Mouse (Mus musculus): ENCODE results near the gene Scgb1a1.
"Not testable (repeated sequence)": the region's sequence is repeated elsewhere in the genome, so short reads cannot be mapped to it uniquely, and the experiment has no call there.

Gene Scgb1a1

DNA sequence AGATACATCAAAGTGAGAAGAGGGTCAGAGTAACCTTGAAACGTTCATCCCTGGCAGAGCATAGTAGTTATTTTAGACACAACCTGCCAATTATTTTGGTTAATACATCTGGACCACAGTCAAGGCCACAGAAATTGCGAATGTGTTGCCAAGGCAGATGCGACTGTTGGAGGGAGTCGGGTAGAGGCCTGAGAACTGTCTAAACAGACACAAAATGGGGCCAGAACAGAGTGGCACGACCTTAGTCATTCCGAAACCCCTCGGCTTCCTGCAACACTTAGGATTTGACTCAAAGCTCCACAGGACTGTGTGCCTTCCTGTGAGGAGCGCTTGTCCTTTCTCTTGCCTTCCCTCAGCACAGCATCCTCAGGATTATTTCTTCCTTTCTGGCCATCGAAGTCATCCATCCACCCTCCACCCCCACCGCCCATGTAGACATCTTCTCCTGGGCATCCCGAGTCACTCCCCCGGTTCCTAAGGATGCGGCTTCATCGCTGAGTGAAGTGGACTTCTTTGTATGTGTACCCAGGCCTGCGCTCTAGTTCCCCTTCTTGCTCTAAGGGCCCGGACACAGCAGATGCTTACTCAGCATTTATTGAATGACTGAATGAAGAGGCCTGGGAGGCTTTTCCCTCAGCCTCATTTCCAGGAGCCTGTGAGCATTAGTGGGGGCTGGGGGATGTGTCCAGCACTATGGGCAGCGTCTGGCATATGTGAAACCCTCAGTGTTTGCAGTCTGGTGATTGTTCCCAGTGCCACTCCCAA lies 12.7 kb upstream of the Scgb1a1 start:
- in situ Hi-C loops (cut with MboI, MseI) = no loop called here

DNA sequence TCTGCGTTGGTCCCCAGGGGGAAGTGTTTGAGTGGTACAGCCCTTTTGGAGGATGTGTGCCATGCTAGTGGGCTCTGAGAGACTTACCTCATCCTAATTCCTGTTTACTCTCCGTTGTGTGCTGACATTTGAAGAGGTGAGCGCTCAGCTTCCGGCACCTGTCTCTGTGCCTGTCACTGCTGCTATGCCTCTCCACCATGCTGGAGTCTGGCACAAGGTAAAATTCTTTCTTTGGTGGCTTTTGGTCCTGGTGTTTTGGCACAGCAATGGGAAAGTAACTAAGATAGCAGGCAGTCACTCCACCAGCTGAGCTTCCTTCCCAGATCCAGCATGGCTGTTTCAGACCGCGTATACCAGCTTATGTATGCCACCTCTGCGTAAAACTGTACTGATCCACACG lies 12.0 kb upstream of the Scgb1a1 start:
- in situ Hi-C loops (cut with MboI, MseI) = no loop called here

DNA sequence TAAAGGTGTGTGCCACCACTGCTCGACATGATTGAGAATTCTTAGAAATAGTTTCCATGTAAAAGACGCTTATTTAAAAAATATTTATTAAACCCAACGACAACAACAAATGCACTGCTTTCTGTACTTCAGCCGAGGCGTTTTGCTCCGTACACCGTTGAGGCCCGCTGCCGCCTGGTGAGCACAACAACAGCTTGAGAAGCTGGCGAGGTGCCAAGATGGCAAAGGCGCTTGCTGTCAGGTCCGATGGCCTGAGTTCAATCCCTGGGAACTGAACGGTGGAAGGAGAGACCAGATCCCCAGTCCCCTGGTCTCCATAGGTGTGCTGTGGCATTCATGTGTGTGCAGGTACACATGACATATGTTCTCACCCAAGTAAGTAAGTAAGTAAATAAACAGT lies 9.7 kb upstream of the Scgb1a1 start:
- in situ Hi-C loops (cut with MboI, MseI) = no loop called here

DNA sequence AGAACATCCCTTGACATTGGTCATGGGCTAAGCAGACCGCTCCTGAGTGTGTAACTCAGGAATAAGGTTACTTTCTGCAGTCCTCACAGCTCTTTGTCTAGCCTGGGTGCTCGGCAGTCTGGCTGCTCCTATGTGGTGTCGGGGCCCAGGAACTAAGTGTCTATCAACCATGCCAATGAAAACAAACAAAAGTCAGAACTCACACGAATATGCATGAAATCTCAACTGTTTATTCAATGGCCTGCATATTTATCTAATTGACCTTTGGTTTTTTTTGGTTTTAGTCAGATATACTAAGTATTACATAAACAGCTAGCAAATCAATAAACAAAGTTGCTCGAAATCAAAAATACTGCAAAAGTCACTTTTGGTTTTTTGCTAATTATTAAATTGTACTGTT lies 7.4 kb upstream of the Scgb1a1 start:
- in situ Hi-C loops (cut with MboI, MseI) = no loop called here

DNA sequence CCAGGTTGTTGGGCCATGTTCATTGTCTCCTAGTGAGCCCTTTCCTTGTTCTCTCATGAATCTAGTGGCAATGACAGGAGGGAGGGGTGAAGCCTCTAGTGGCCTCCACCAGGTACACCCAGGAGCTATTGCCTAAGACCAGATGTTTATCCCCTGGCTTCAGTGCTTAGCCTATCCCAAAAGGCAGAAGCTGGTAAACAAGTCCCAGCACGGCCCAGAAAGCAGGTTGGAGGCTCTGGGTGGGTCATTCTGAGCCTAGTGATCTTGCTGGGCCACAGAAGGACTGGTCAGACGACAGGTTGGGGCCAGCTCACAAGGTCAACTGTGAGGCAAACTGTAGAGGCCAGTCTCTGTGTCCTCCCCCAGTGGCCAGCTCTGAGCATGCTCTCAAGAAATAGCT lies 3.0 kb upstream of the Scgb1a1 start:
- in situ Hi-C loops (cut with MboI, MseI) = no loop called here

DNA sequence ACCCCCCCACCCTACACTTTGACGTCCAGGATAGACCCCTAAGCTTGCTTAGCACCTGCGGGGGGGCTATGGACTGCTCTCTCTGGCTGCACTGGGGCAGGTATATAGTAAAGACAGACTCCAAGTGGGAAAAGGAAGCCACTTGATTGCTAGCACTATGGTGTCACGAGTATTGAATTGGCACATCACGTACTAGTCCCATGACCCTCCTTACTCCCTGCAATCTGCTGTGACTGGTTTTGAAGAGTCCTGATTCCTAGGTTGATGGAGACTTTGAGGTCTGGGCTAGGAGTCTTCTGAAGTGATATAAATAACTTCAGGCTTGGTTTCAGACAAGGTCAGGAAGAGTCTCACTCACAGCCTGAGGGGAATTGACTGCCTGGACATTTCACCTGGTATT lies 2.4 kb upstream of the Scgb1a1 start:
- in situ Hi-C loops (cut with MboI, MseI) = no loop called here

DNA sequence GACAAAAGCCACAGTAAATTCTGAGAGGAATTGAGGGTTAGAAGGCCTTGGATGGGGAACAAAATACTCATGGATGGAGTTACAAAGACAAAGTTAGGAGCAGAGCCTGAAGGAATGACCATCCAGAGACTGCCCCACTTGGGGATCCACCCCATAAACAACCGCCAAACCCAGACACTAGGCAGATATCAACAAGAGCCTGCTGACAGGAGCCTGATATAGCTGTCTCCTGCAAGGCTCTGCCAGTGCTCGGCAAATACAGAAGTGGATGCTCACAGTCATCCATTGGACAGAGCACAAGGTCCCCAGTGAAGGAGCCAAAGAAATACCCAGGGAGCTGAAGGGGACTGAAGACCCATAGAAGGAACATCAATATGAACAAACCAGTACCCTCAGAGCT lies 3.9 kb downstream of the Scgb1a1 start:
- in situ Hi-C loops (cut with MboI, MseI) = not testable (repeated sequence)

DNA sequence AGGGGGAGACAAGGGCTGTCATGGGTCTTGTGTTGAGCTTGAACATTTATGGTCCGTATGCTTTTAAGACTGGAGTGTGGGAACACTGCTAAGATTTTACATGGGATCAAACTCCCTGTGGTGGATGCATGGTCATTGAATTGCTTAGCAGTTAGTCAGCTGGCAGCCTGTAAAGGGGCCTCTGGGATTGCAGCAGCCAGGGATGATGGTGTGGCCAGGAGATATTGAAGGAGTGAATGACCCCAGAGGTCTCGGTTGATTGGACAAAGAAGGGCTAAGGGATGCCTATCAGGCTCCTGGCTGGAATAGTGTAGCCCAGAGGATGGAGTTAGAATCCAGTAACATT lies 4.8 kb downstream of the Scgb1a1 start:
- in situ Hi-C loops (cut with MboI, MseI) = no loop called here

DNA sequence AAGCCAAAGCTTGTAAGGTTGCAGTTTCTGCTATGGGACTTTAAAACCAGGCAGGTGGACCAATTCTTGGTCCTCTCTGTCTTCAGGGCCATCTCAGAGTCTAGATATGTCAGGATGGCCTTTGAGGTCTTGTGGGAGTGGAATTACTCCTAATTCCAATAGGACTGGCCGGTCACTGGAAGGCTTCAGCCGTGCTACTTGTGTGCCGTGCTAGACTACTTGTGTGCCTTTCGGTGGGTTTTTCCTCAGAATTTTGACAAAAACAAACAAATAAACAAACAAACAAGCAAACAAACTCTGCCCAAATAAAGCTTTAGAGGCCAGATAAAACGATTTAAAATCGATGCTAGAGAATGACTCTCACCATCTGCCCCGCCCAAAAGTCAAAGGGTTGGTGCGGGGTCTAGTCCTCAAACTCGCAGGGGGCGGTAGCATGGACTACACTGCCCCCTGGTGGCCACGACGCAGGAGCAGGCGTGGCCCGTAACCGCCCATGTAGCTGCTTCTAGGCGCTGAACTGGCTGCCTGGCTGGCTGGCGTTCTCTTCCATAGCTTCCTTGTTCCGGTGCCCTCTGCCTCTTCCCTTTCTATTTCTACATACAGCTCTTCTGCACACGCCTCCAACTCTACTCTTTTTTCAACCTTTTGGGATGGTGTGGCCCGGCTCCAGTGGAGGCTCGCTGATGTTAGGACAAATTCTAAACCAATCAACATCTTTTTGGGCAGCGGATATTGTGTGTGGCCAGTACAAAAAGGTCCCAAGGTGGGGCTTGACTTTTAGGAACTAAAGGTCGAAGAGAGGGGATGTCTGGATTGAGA lies 5.4 kb downstream of the Scgb1a1 start:
- in situ Hi-C loops (cut with MboI, MseI) = no loop called here

DNA sequence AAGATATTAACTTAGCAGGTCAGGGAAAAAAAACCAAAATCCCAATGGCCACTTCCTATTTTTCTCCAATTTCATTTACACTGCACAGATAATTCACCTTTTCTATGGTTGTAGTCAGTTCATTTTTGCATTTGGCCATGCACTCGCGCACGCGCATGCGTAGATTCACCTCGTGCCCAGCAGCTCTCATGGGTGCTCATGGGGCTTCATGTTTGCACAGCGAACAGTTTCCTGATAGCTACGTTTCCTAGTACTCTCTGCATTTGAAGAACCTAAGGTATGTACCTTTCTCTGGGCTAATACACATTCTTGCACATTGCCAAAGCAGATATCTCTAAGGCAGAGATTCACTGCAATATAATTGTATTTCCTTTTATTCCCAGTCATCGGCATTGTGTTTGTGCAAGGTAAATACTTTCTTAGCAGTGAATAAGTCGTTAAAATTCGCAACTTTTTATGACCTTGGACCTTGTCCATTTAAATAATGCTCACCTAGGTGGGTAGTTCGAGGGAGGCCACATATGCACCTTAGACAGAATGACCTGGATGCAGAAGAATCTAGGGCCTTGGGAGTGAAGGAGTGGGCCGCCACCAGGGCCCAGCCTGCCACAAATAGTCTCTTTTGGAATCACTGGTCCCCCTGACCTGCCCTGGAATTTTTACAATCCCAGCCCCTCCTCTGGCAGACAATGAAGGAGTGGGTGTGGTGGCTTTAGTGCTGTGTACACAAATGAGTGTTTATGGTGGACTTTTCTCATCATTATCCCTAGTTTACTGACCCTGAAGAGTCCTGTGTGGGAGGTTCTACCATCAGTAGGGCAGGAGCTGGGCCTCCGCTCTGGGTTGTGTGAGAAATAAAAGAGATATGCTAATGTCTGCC lies 6.2 kb downstream of the Scgb1a1 start:
- in situ Hi-C loops (cut with MboI, MseI) = no loop called here

DNA sequence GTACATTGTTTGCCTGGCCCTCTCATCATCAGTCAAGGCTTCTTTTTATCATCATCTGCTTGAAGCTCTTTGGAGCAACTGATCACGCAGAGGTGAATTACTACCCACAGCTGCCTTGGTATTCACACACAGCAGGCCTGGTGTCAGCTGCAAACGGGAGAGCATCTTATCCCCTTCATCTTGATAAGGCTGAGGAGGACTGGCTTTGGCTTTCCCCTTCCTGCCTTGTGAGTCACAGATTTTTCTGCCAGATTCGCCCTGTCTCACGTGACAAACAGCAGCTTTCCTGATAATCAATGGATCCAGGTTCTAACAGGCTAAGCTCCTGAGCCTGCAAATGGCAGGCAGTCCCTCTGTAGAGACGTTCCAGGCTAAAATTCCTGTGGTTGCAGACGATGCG lies 7.8 kb downstream of the Scgb1a1 start:
- in situ Hi-C loops (cut with MboI, MseI) = no loop called here

DNA sequence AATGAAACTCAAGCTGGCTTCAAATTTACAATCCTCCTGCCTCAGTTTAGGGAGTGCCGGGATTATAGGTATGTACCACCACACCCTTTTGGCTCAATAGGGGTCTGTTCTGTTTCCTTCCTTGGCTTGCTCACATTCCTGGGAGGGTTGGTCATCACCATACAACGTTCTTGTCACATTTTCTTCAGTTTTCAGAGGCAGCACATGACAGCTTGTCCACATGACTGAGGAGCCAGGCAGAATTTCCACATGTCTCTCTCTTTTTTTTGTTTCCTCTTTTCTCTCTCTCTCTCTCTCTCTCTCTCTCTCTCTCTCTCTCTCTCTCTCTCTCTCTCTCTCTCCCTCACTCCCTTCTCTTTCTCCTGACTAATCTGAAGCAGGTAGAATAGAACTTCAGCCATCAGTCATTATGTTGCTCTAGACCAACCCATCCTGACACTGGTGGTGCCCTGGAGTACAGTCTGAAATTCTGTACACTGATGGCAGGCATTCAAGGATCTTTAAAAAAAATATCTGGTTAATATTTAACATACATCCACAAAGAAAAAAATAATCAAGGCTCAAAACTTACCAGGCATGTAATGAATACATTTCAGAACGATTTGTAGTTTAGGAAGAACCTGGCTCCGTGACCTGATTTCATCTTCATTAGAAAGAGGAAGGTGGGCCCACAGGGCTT lies 10.6 kb downstream of the Scgb1a1 start:
- in situ Hi-C loops (cut with MboI, MseI) = no loop called here

DNA sequence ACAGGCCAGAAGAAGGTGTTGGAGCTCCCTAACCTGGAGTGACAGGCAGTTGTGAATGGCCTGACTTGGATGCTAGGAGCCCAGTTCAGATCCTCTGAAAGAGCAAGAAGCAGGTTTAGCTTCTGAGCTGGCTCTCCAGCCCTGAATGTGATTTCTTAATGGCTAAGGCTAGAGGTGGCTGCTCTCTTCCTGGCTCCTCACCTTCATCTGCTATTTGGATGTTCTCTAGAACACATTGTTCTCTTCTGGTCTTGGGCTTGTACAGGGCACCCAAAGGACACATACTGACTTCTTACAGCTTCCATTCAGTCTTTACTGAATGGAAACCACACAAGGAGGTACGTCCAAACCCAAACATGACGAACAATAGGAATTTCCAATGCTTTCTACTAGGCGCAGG lies 11.7 kb downstream of the Scgb1a1 start:
- in situ Hi-C loops (cut with MboI, MseI) = no loop called here

DNA sequence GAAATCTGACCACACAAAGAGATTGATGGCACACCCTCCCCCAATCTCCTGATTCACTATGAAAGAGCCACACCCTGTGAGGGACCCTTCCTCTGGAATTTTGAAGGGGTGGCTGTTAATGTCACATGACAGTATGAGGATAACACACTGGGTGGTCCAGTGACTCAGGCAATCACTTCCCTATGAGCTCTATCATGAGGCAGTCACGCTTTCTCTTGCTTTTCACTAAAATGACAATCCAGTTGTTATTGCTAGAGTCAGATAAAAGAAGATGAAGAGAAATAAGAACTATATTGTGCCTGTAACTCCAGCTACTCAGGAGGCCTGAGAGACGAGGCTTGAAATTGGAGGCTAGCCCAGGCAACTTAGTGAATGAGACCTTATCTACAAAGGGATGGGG lies 12.2 kb downstream of the Scgb1a1 start:
- in situ Hi-C loops (cut with MboI, MseI) = no loop called here

DNA sequence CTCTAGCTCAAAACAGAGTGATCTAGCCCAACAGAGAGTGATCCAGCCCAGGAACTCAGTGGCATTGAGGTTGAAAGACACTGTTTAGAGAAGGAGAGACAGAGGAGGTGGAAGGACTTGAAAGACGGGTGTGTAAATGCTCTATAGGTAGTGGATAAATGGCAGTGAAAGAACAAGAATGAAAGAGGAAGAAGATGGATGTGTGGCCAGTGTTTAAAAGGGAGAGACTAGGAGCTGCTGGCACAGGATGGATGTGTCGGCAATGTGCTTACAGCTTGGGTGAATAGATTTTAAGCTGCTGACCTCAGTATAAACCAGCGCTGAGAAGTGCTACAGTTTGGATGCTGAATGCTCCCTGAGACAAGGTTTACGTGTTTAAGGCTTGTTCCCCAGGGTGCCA lies 13.3 kb downstream of the Scgb1a1 start:
- in situ Hi-C loops (cut with MboI, MseI) = no loop called here

DNA sequence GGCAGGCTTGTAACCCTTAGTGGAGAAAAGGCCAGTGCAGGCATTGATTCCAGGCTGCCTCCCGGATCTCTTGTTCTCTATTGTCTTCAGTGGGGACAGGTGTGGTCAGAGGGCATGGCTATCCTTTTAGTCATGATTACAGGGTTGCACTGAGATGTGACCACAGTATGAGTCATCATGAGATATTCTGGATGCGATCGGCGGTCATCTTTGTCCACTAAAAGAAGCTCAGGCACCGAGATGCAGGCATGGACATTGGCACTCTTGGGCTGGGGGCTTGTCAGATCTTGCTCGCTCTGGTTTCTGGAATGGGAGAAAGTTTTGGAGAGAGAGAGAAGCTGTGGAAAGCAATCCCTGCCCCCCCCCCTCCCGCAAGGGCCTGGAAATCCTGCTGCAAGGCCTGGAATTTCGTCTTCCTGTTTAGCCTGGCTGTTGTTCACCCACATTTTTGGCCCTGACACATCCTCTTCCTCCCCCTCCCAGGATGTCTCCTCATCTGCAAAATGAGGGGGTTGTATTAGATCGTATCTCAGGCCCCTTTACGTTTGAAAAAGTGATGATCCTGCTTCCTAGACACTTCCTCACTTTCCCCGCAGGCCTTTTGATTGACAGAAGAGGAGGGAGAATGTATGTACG lies 13.9 kb downstream of the Scgb1a1 start:
- in situ Hi-C loops (cut with MboI, MseI) = no loop called here

DNA sequence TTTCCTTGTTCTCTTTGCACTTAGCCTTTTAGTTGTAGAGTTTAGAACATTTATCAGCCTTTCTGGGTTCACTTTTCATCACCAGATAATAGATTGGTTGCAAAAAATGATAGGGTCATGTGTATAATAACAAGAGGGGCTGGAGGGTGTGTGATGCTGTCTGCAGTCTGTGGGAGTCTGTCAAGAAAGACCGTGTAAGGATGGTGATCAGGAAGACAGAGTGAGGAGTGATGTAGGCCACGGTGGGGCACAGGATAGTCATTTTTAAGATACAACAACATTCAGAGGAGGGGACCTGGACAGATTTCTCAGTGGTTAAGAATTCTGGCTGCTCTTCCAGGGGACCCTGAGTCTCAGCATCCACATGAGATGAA lies 15.6 kb downstream of the Scgb1a1 start:
- in situ Hi-C loops (cut with MboI, MseI) = no loop called here

DNA sequence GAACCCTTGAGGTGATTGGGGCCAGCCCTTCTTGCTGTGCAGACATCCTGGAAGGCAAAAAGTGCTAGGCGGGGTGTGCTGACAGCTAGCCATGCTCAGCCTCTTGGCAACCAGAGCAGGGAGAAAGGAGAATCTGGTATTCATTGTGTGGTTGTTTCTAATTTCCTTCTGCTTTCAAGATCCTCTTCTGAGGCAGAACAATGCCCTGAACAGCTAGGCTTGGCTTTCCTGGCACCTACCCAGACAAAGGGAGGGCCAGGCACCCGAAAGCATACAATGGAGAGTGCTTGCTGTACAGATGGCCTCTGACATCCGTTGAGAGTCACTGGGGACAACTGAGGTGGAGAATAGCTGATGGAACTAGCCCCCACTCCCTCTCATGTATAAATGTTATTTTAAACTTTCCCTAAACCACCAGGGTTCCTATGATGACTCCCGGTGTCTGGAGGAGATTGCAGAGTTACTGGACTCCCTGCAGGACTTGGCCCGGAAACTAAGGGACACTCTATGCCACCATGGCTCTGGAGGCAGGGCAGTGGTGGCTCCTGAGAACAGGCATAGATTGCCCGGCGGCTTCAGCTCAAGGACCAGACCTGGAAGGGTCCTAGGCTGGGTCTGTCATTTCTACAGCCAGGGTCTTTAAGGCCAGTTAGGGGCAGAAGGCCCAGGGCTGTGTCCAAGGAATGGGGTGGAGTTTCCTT lies 16.2 kb downstream of the Scgb1a1 start:
- in situ Hi-C loops (cut with MboI, MseI) = no loop called here

DNA sequence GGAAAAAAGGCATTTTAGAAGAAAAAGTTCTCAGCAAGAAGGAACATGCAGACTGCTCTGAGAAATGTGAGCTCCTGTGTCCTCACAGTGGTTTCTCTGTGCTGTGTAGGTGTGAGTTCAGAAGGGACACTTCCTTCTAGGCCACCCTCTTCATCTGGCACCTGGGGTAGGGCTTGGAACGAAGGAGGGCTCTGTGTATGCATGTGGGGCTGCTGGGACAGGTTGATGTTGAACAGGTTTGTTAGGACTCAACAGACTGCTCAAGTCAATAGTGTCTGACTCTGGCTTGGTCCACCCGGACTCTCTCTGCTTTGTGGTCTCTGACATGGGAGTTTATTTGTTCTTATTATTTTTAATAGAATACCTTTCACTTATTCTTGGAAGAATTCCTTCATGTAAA lies 17.4 kb downstream of the Scgb1a1 start:
- in situ Hi-C loops (cut with MboI, MseI) = no loop called here

DNA sequence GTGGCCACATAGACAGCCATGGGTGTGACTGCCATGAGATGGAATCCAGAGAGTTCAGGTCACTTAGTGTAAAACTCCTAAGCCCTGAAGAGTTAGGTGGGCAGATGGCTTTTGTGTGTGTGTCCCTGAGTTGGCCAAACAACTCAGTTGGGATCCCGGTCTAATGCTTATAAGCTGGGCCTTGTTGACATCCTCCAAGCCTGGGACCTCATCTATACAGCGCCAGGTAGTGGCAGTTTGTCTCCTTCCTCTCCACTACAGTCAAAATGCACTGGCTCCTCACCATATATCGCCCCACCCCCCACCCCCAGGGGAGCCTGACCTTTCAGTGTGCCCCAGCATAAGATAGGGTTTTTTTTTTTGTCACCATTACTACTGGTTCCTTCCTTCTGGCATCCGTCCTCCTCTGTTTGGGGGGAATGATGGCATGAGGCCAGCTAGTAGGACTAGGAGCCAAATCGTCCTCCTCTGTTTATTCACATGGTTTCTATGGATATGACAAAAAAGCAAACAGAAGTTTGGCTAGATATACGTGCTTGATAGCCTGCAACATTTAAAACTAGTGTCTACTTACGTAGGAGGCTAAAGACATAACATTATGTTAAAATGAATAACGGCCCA lies 18.0 kb downstream of the Scgb1a1 start:
- in situ Hi-C loops (cut with MboI, MseI) = no loop called here
